Mouse (Mus musculus) hindbrain, embryonic 11.5 days (tissue): ENCODE results near the gene Utp15. TPM values are rescaled to one million over a fixed set of nuclear protein-coding genes. Genes with fewer than 3 reads are reported as not detected.

Source experiments
- ATAC-seq: fragments of 200-750 bp; cut with Nextera tagmentation; 2 replicates; pipeline ENCODE4 v1.8.0; 2017; ENCODE audit warnings: mild to moderate bottlenecking, moderate TSS enrichment, moderate library complexity; ENCODE audit not compliant: low FRiP score
- DNase-seq: peaks from one replicate; pipeline ENCODE4 v3.0.0-alpha.2; 2015; ENCODE audit warnings: low spot score
- H3K27ac ChIP-seq: fragments of 300-500 bp; sonication (generic); 2 replicates; pipeline ENCODE4 v1.5.1; 2014; ENCODE audit warnings: mild to moderate bottlenecking, low read depth, low read length
- H3K27me3 ChIP-seq: fragments of 300-500 bp; sonication (generic); 2 replicates; pipeline ENCODE4 v1.6.1; 2014; ENCODE audit warnings: mild to moderate bottlenecking, low read length, moderate library complexity, mixed read lengths; ENCODE audit not compliant: control insufficient read depth, insufficient read depth
- H3K36me3 ChIP-seq: fragments of 300-500 bp; sonication (generic); 2 replicates; pipeline ENCODE4 v1.6.1; 2014; ENCODE audit warnings: mild to moderate bottlenecking, low read length, moderate library complexity, mixed read lengths; ENCODE audit not compliant: control insufficient read depth, insufficient read depth
- H3K4me1 ChIP-seq: fragments of 300-500 bp; sonication (generic); replicated peaks from 2 replicates; pipeline ENCODE4 v1.6.1; 2014; ENCODE audit warnings: low read length, mixed read lengths; ENCODE audit not compliant: control insufficient read depth, insufficient read depth
- H3K4me2 ChIP-seq: fragments of 300-500 bp; sonication (generic); replicated peaks from 2 replicates; pipeline ENCODE4 v1.6.1; 2014; ENCODE audit warnings: mild to moderate bottlenecking, low read depth, low read length
- H3K4me3 ChIP-seq: fragments of 300-500 bp; sonication (generic); 2 replicates; pipeline ENCODE4 v1.5.1; 2014; ENCODE audit warnings: low read depth, low read length
- H3K9ac ChIP-seq: fragments of 300-500 bp; sonication (generic); 2 replicates; pipeline ENCODE4 v1.6.1; 2014; ENCODE audit warnings: low read depth, low read length
- H3K9me3 ChIP-seq: fragments of 300-500 bp; sonication (generic); 2 replicates; pipeline ENCODE4 v1.6.1; 2016; ENCODE audit warnings: low read length; ENCODE audit not compliant: control insufficient read depth
- WGBS: fragments of 180-500 bp; shearing (Covaris S2); extraction: QIAGEN DNeasy Blood & Tissue Kit; methylation state at CpG from one replicate; pipeline ENCODE4 v1.1.7; 2014; 5-methylcytosine and 5-hydroxymethylcytosine counted together
- polyA plus RNA-seq: library from polyadenylated mRNA; unstranded; fragments of >200 nt; fragmentation: Nextera tagmentation; extraction: Ambion mirVana; gene quantifications from 2 replicates; pipeline ENCODE4 v1.2.1, GENCODE M21; 2014

The Utp15 gene
- polyA plus RNA-seq, 1 experiment from 2014 or later, result 33.9 TPM

DNA sequence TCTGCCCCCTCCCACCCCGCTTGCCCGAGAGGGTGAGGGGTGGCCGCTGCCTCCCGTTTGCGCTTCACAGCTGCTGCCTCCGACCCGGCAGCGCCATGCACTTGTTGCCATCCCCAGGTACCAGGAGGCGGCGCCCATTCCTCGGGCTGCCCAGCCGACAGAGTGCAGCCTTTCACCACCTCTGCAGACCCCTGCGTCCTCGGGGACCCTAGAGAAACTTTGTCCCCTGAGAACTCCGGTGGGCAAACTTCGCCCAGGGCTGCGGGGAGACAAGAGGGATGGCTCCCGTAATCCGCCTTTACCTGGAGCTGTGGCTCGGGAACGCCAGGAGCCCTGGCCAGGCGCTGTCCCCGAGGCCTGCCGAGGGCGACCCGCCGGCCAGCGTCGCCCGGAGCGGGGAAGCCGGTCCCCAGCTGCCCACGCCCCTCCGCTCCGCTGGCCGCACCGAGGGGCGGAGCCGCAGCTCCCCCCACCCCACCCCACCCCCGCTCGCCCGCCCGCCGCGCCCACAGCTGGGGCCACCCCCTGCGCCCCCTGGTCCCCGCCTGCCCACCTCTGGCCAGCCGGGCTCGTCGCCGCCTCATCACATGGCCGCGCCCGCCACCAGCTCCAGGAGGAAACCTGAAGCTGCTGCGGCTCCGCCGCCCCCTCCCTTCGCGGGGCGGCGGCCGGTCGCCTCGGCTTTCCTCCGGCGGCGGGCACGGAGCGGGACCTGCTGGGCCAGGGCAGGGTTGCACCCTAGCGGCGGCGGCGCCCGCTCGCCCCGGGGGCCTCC is 56.9 kb downstream of the Utp15 start, which contains the start of gene Arhgef28:
TSS of gene Arhgef28 (minus strand) at position 669 of the 775 bp plus-strand sequence.
- under 1% methylated on average over 32 of the region's 76 CpGs for WGBS
- DNase-seq (peak; percentile 76), ATAC-seq (peak; percentile 86)
- no peaks in the 10 kb centered on the region for H3K36me3 ChIP-seq
- H3K4me1 ChIP-seq, result peaks cover 7% of the 10 kb centered on the region; the same call in 1 of the 2 replicates
- no peaks in the 10 kb centered on the region for H3K9me3 ChIP-seq
- peak within 1 kb of the TSS; percentile 63 for H3K4me3 ChIP-seq
- peak within 1 kb of the TSS; percentile 62 for H3K9ac ChIP-seq
- peak within 1 kb of the TSS; percentile 98 for H3K4me2 ChIP-seq
- peak within 1 kb of the TSS; percentile 65; the same call in 1 of the 2 replicates for H3K27ac ChIP-seq
- no peaks in the 10 kb centered on the region for H3K27me3 ChIP-seq

DNA sequence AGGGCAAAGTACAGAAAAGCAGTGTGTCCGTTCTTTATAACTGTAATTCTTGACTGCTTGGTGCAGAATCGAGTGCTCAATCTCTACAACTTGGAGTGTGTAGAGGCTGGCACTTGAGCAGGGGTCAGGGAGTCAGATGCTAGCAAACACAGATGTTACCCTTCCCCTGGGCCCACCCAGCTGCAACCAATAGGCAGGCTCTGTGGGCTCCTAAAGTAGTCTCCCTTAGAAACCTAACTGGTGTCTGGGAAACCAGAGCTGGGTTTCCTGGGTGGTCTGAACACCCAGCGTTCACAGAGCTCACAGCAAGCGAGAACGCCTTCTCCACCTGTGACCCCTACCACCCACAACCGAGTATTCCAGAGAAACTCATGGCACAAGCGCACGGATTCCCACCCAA is 57.7 kb downstream of the Utp15 start:
- peaks cover 7% of the 10 kb centered on the region; the same call in 1 of the 2 replicates for H3K4me1 ChIP-seq
- H3K4me2 ChIP-seq, result peak overlapping the region; percentile 98
- H3K27me3 ChIP-seq, result no peaks in the 10 kb centered on the region
- H3K9ac ChIP-seq, result no peak overlapping the region
- peak overlapping the region; percentile 63 for H3K4me3 ChIP-seq
- DNase-seq (peak; percentile 50), ATAC-seq (peak; percentile 46; the same call in 1 of the 2 replicates)
- H3K9me3 ChIP-seq, result no peaks in the 10 kb centered on the region
- no peaks in the 10 kb centered on the region for H3K36me3 ChIP-seq
- WGBS, result 21% methylated on average over 8 of the region's 8 CpGs
- H3K27ac ChIP-seq, result no peak overlapping the region

DNA sequence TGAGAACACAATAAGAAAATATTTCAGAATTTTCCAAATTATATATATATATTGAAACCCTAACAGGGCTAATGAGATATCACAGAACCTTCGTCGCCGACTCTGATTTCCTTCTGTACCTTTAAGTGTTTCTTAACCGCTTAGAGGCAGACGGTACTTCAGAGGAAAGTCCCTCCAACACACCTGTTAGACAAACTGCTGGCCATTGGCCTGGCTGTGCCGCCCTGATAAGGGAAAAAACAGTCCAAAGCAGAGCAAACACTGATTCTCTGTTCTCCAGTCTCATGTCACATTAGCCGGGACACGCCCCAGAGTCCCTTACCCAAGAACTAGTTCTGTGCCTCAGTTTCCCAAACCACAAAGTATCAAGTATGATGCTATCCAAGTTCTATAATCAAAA is 58.5 kb downstream of the Utp15 start:
- Histone ChIP-seq H3K9ac (no peak overlapping the region), H3K9me3 (no peaks in the 10 kb centered on the region), H3K36me3 (no peaks in the 10 kb centered on the region), H3K27ac (no peak overlapping the region), H3K4me3 (no peak overlapping the region), H3K4me2 (no peak overlapping the region), H3K27me3 (no peaks in the 10 kb centered on the region), H3K4me1 (peaks cover 7% of the 10 kb centered on the region; the same call in 1 of the 2 replicates)
- 89% methylated on average over 8 of the region's 8 CpGs for WGBS
- ATAC-seq (no peak), DNase-seq (no peak)

DNA sequence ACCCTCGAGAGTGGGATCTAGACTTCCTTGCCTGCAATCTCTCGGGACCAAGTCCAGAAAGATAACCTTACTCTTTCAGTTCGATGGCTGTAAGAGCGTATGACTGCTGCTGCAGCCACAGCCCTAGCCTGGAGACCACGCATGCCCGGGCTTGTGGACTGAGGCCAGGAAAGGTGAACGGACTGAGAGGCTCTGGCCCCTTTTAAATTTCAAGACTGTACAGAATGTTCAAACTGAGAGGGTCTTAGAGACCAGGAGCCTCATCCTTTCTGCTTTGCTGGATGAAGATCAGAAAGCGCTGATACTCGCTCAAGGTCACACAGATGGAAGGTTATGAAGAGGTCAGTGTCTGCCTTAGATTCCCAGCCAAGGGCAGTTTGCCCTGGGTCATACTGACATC is 61.4 kb downstream of the Utp15 start:
- Histone ChIP-seq H3K4me2 (no peak overlapping the region), H3K4me1 (peaks cover 7% of the 10 kb centered on the region; the same call in 1 of the 2 replicates)
- 62% methylated on average over 9 of the region's 9 CpGs for WGBS

More for the DNA sequence above, 61.4 kb downstream of the Utp15 start:
- no peak overlapping the region for H3K4me3 ChIP-seq
- H3K9ac ChIP-seq, result no peak overlapping the region
- H3K36me3 ChIP-seq, result no peaks in the 10 kb centered on the region
- no peaks in the 10 kb centered on the region for H3K27me3 ChIP-seq
- DNase-seq, result no peak
- H3K27ac ChIP-seq, result no peak overlapping the region
- no peak for ATAC-seq
- no peaks in the 10 kb centered on the region for H3K9me3 ChIP-seq

Other genes starting within 250 kb of the Utp15 start
- 9.1 and 11.8 TPM in 2 replicates for gene Arhgef28, start 56.6 kb downstream of the Utp15 start, polyA plus RNA-seq
- gene Ankra2, start within 50 bp of the Utp15 start, polyA plus RNA-seq, result 40.1 and 40.9 TPM in 2 replicates
- gene Gm21976, start 16.8 kb upstream of the Utp15 start, polyA plus RNA-seq, result not detected in 2 replicates
- gene Btf3, start 54.0 kb upstream of the Utp15 start, polyA plus RNA-seq, result 784 and 800 TPM in 2 replicates
- gene Foxd1, start 91.2 kb upstream of the Utp15 start, polyA plus RNA-seq, result 4.6 and 5.0 TPM in 2 replicates
- gene Gm10320, start 229.0 kb upstream of the Utp15 start, polyA plus RNA-seq, result 0.78 and 0.94 TPM in 2 replicates